Mouse (Mus musculus) skeletal muscle tissue, postnatal 0 days (tissue): ENCODE measurements around the gene Fxyd6. TPM values are rescaled to one million over a fixed set of nuclear protein-coding genes. Genes with fewer than 3 reads are reported as not detected.

Experiments used
- polyA plus RNA-seq: library from polyadenylated mRNA; unstranded; fragments of >200 nt; fragmentation: Nextera tagmentation; extraction: Ambion mirVana; gene quantifications from 2 replicates; pipeline ENCODE4 v1.2.1, GENCODE M21; 2015

Fxyd6 gene
- polyA plus RNA-seq: 58.8 and 66.2 TPM in 2 replicates

GRCm38 (mm10) chr9:45370117-45370561 lies at the start of gene Fxyd6:
TSS of gene Fxyd6 (plus strand) at chr9:45370185.

GRCm38 (mm10) chr9:45399434-45399833 lies 29.4 kb downstream of the Fxyd6 start, which contains the start of gene Fxyd2:
TSS of gene Fxyd2 (plus strand) at chr9:45399669.

GRCm38 (mm10) chr9:45426456-45426855 lies 56.5 kb downstream of the Fxyd6 start, which contains the start of gene Dscaml1:
TSS of gene Dscaml1 (plus strand) at chr9:45426628.

Other genes with a start within 250 kb of the Fxyd6 start
- 6.5 and 7.2 TPM in 2 replicates for gene Scn4b, start 231.8 kb upstream of the Fxyd6 start, polyA plus RNA-seq
- gene BC049352, start 188.2 kb upstream of the Fxyd6 start, polyA plus RNA-seq: not detected in 2 replicates
- gene Tmprss4, start 166.1 kb upstream of the Fxyd6 start, polyA plus RNA-seq: 2.1 TPM in 1 of 2 replicates, not detected in the other
- gene Il10ra, start 101.0 kb upstream of the Fxyd6 start, polyA plus RNA-seq: 0.78 and 0.90 TPM in 2 replicates
- 0.91 TPM in 1 of 2 replicates, not detected in the other for gene Tmprss13, start 51.1 kb upstream of the Fxyd6 start, polyA plus RNA-seq
- gene Fxyd2, start 29.5 kb downstream of the Fxyd6 start, polyA plus RNA-seq: 1.5 and 2.5 TPM in 2 replicates
- not detected in 2 replicates for gene Dscaml1, start 56.4 kb downstream of the Fxyd6 start, polyA plus RNA-seq